Mouse (Mus musculus) ES-E14 (cell line): ENCODE measurements around the gene Ttc12.

Experiments used
- HCFC1 ChIP-seq: IDR thresholded peaks from 2 replicates; pipeline ENCODE4 v1.6.1; 2012; ENCODE audit warnings: low read length, inconsistent platforms, borderline replicate concordance; ENCODE audit not compliant: insufficient read depth
- MAFK ChIP-seq: IDR thresholded peaks from 2 replicates; pipeline ENCODE4 v1.6.1; 2014; ENCODE audit warnings: mild to moderate bottlenecking, low read depth, low read length, inconsistent platforms; ENCODE audit not compliant: insufficient read depth
- ZC3H11A ChIP-seq: IDR thresholded peaks from 2 replicates; pipeline ENCODE4 v1.6.1; 2012; ENCODE audit warnings: low read depth, mild to moderate bottlenecking, inconsistent platforms, low read length, borderline replicate concordance
- ZNF384 ChIP-seq: IDR thresholded peaks from 2 replicates; pipeline ENCODE4 v1.6.1; 2012; ENCODE audit warnings: low read depth, low read length, inconsistent platforms

GRCm38 (mm10) chr9:49485892-49486311 is at the start of gene Ttc12:
- no peak for TF ChIP-seq ZC3H11A
- no peak for TF ChIP-seq ZNF384
- no peak for TF ChIP-seq HCFC1
- no peak for TF ChIP-seq MAFK
